Comparison of ENCODE assay signal across 17 mouse cellular contexts in the genomic region with DNA sequence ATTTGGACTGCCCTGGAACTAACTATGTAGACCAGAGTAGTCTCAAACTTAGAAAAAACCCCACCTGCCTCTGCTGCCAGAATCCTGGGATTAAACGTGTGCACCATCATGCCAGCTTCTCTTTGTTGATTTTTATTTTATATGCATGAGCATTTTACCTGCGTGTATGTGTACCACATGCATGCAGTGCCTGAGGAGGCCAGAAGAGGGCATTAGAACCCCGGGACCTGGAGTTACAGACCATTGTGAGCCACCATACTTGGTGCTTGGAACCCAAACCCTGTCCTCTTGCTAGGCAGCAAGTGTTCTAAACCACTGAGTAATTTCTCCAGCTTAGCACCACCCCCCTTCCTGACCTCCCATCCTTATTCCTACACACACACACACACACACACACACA. TPM values are rescaled to one million over a fixed set of nuclear protein-coding genes. Genes with fewer than 3 reads are reported as not detected.
DNase-seq lines count a peak whose midpoint lies in the region; TF ChIP-seq lines count a peak whose summit lies in the region.
"Had no signal": no experiment of that assay in that cellular context is flagged by ENCODE, and none has a peak within 500 bp of the region (broad histone marks: within the 10 kb centered on the region; RNA-seq: fewer than 3 reads in every experiment).

No protein-coding gene starts in this region.

- H3K4me3 ChIP-seq in heart, adult 2 months = no peak overlapping the region
- no peak overlapping the region for H3K4me3 ChIP-seq in heart, embryonic 10.5 days
- no peak overlapping the region for H3K4me3 ChIP-seq in left cerebral cortex, adult 2 months
- H3K4me3 ChIP-seq: embryonic facial prominence, embryonic 10.5 days; hindbrain, embryonic 10.5 days; limb, embryonic 15.5 days had no signal

- no peaks in the 10 kb centered on the region for H3K9me3 ChIP-seq in heart, embryonic 10.5 days
- H3K9me3 ChIP-seq: limb, embryonic 15.5 days had no signal

- DNase-seq in heart, adult 2 months = no peak
- no peak for DNase-seq in heart, embryonic 10.5 days (ENCODE audit: low spot score)
- DNase-seq in left cerebral cortex, adult 2 months (ENCODE audit: extremely low spot score in 1 of 2, low spot score in 2 of 2) = no peak
- no peak for DNase-seq in left cerebral cortex, adult 18-20 months (ENCODE audit: low spot score in 2 of 2)
- DNase-seq in thymus, postnatal 4 days = peak; percentile 53
- DNase-seq in thymus, postnatal 25 days = no peak
- DNase-seq in adrenal gland, postnatal 14 days = no peak
- DNase-seq in T-cell, adult 2 months (ENCODE audit: low spot score) = no peak
- DNase-seq: cerebellum, adult 8-10 months; gastrocnemius, postnatal 10 days; heart, adult 18-20 months; layer of hippocampus, postnatal 36 days; lung, adult 2 months; right cerebral cortex, postnatal 4 days had no signal

- WGBS in heart, adult 2 months = 97% methylated on average over 3 of the region's 3 CpGs
- whole genome bisulfite sequencing in heart, embryonic 10.5 days = 91% methylated on average over 3 of the region's 3 CpGs

- H3K4me1 ChIP-seq in heart, adult 2 months (ENCODE audit: control insufficient read depth, insufficient read depth, low read length) = peaks cover 16% of the 10 kb centered on the region
- peaks cover 23% of the 10 kb centered on the region for H3K4me1 ChIP-seq in heart, embryonic 10.5 days

- intact Hi-C loops in heart, adult 2 months (cut with DNase I) = no loop called here
- intact Hi-C loops in left cerebral cortex, adult 2 months (cut with DNase I) = no loop called here

- TF ChIP-seq EP300 in heart, adult 2 months (IDR thresholded peaks at IDR 0.05; ENCODE audit: insufficient read depth, low read depth, low read length) = no peak

- no peaks in the 10 kb centered on the region for H3K79me2 ChIP-seq in heart, adult 2 months (replicated peaks; ENCODE audit: control insufficient read depth, insufficient read depth, low read length)

- TF ChIP-seq POLR2A in heart, adult 2 months (IDR thresholded peaks at IDR 0.05; ENCODE audit: insufficient read depth, low read depth, low read length) = no peak

- H3K9ac ChIP-seq in heart, adult 2 months (ENCODE audit: low read depth, low read length) = no peak overlapping the region
- H3K9ac ChIP-seq: limb, embryonic 15.5 days had no signal

- peaks cover 2% of the 10 kb centered on the region; the same call in 1 of the 2 replicates for H3K36me3 ChIP-seq in heart, adult 2 months (ENCODE audit: control insufficient read depth, insufficient read depth, low read length)
- H3K36me3 ChIP-seq in heart, embryonic 10.5 days = no peaks in the 10 kb centered on the region
- H3K36me3 ChIP-seq: embryonic facial prominence, embryonic 10.5 days; hindbrain, embryonic 10.5 days; limb, embryonic 15.5 days had no signal

- TF ChIP-seq CTCF in heart, adult 2 months (IDR thresholded peaks at IDR 0.05) = peak; percentile 34
- peak; percentile 3; the same call in 1 of the 2 replicates for TF ChIP-seq CTCF in left cerebral cortex, adult 2 months (IDR thresholded peaks at IDR 0.05)

- no peak overlapping the region for H3K27ac ChIP-seq in heart, adult 2 months
- no peak overlapping the region for H3K27ac ChIP-seq in heart, embryonic 10.5 days
- H3K27ac ChIP-seq in left cerebral cortex, adult 2 months = no peak overlapping the region
- H3K27ac ChIP-seq: limb, embryonic 15.5 days had no signal

- no peaks in the 10 kb centered on the region for H3K27me3 ChIP-seq in heart, adult 2 months (ENCODE audit: control insufficient read depth, insufficient read depth, low read length)
- no peaks in the 10 kb centered on the region for H3K27me3 ChIP-seq in heart, embryonic 10.5 days (ENCODE audit: insufficient read depth, poor library complexity, severe bottlenecking)
- H3K27me3 ChIP-seq: limb, embryonic 15.5 days had no signal

RNA-seq across cellular contexts. Expression of gene Irf2bpl, which starts 13.6 kb away (rescaled TPM):
- 10 to 100 TPM; 32.6 to 36.9 TPM for total RNA-seq in heart, adult 2 months (2021)
- polyA plus RNA-seq in heart, adult 2 months (2012; rRNA removed) = 15.6 and 20.1 TPM in 2 replicates
- polyA plus RNA-seq in heart, embryonic 10.5 days (2016; fragmentation: Nextera tagmentation; extraction: Ambion mirVana) = 28.7 and 35.3 TPM in 2 replicates
- total RNA-seq in left cerebral cortex, adult 2 months (2021) = 10 to 100 TPM; 74.3 to 80.8 TPM
- total RNA-seq in left cerebral cortex, adult 18-20 months (2021) = 10 to 100 TPM; 91.6 to 93.6 TPM
- total RNA-seq in adrenal gland, postnatal 14 days (2021) = 48.4 and 53.8 TPM in 2 replicates
